Mouse (Mus musculus) embryonic facial prominence, embryonic 15.5 days (tissue): ENCODE measurements around the gene Hist1h1e. TPM values are rescaled to one million over a fixed set of nuclear protein-coding genes. Genes with fewer than 3 reads are reported as not detected.
"Not testable (repeated sequence)": the region's sequence is repeated elsewhere in the genome, so short reads cannot be mapped to it uniquely, and the experiment has no call there.

Source experiments
- ATAC-seq: fragments of 200-750 bp; cut with Nextera tagmentation; 2 replicates; pipeline ENCODE4 v1.8.0; 2017; ENCODE audit warnings: low read depth, moderate TSS enrichment; ENCODE audit not compliant: insufficient number of reproducible peaks, low FRiP score, low TSS enrichment
- H3K27ac ChIP-seq: fragments of 300-500 bp; sonication (generic); replicated peaks from 2 replicates; pipeline ENCODE4 v1.5.1; 2015; ENCODE audit warnings: mild to moderate bottlenecking, inconsistent platforms
- H3K27me3 ChIP-seq: fragments of 300-500 bp; sonication (generic); 2 replicates; pipeline ENCODE4 v1.6.1; 2015; ENCODE audit warnings: inconsistent platforms
- H3K36me3 ChIP-seq: fragments of 300-500 bp; sonication (generic); 2 replicates; pipeline ENCODE4 v1.6.1; 2015; ENCODE audit warnings: mild to moderate bottlenecking, inconsistent platforms
- H3K4me1 ChIP-seq: fragments of 300-500 bp; sonication (generic); 2 replicates; pipeline ENCODE4 v1.6.1; 2015; ENCODE audit warnings: inconsistent platforms
- H3K4me2 ChIP-seq: fragments of 300-500 bp; sonication (generic); replicated peaks from 2 replicates; pipeline ENCODE4 v1.6.1; 2015; ENCODE audit warnings: mild to moderate bottlenecking, inconsistent platforms
- H3K4me3 ChIP-seq: fragments of 300-500 bp; sonication (generic); replicated peaks from 2 replicates; pipeline ENCODE4 v1.5.1; 2015; ENCODE audit warnings: mild to moderate bottlenecking, inconsistent platforms
- H3K9ac ChIP-seq: fragments of 300-500 bp; sonication (generic); 2 replicates; pipeline ENCODE4 v1.6.1; 2015; ENCODE audit warnings: inconsistent platforms
- H3K9me3 ChIP-seq: fragments of 300-500 bp; sonication (generic); replicated peaks from 2 replicates; pipeline ENCODE4 v1.6.1; 2016; ENCODE audit warnings: inconsistent platforms
- WGBS: fragments of 180-500 bp; shearing (Covaris S2); methylation state at CpG from one replicate; pipeline ENCODE4 v1.1.7; 2015; 5-methylcytosine and 5-hydroxymethylcytosine counted together
- polyA plus RNA-seq: library from polyadenylated mRNA; unstranded; fragments of >200 nt; fragmentation: Nextera tagmentation; extraction: Ambion mirVana; gene quantifications from 2 replicates; pipeline ENCODE4 v1.2.1, GENCODE M21; 2015

The Hist1h1e gene
- polyA plus RNA-seq, 1 experiment from 2014 or later, result 14.7 TPM

GRCm38 (mm10) chr13:23591206-23591605, 31.2 kb downstream of the Hist1h1e start:
- no peaks in the 10 kb centered on the region for H3K36me3 ChIP-seq
- H3K4me3 ChIP-seq, result no peak overlapping the region
- H3K9ac ChIP-seq, result no peak overlapping the region
- no peak for ATAC-seq
- H3K27ac ChIP-seq, result no peak overlapping the region
- H3K27me3 ChIP-seq, result no peaks in the 10 kb centered on the region
- no peaks in the 10 kb centered on the region for H3K9me3 ChIP-seq
- 91% methylated on average over 7 of the region's 7 CpGs for WGBS
- no peak overlapping the region for H3K4me2 ChIP-seq
- peaks cover 3% of the 10 kb centered on the region; the same call in 1 of the 2 replicates for H3K4me1 ChIP-seq

- no peak for ATAC-seq
- Histone ChIP-seq H3K4me1 (peaks cover 24% of the 10 kb centered on the region), H3K27ac (peak overlapping the region; percentile 91), H3K27me3 (no peaks in the 10 kb centered on the region), H3K4me2 (peak overlapping the region; percentile 72), H3K9me3 (no peaks in the 10 kb centered on the region), H3K36me3 (no peaks in the 10 kb centered on the region), H3K4me3 (peak overlapping the region; percentile 50), H3K9ac (peak overlapping the region; percentile 42)
- 5% methylated on average over 1 of the region's 1 CpGs for WGBS
Measured at GRCm38 (mm10) chr13:23586940-23587225, 35.5 kb downstream of the Hist1h1e start.

DNA sequence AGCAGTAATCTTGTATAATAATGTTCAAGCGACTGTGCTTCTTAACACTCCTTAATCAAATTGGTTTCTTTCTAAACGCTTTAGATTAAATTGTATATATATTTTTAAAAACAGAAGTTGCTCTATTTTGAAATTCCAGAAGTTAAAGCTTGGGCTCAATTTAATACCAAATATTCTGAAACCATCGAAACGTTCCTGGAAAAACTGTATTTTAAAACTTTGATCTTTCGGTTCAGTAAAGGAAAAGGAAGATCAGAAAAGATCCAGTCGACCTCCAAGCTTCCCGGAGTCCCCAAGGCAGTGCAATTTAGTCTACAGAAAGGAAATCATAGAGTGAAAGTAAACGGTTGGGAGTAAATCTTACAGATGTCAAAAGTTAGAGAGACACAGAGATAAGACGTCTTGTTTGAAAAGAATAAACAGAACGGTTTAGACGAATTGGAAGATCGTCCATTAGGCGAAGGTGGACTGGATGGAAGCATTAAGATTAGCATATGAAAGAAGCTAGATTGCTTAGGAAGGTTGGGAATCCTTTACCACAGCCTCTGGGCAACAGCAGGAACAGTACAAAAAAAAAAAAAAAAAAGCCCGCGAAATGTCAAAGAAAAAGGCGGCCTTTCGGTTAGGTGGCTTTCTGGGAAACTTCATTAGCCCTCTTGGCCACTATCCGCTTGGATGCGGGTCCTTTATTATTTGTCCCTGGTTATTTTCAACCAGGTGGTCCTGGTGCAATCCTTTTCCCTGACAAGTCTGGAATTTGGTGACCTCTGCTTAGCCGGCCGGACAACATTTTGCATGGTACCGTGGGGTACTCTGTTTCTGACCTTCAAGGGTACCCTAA, 36.0 kb downstream of the Hist1h1e start:
- Histone ChIP-seq H3K36me3 (no peaks in the 10 kb centered on the region), H3K4me1 (peaks cover 25% of the 10 kb centered on the region), H3K9ac (peak overlapping the region; percentile 42), H3K9me3 (no peaks in the 10 kb centered on the region), H3K27ac (peak overlapping the region; percentile 91), H3K4me2 (peak overlapping the region; percentile 72), H3K27me3 (no peaks in the 10 kb centered on the region), H3K4me3 (peak overlapping the region; percentile 50)
- 2% methylated on average over 22 of the region's 22 CpGs for WGBS
- no peak for ATAC-seq

DNA sequence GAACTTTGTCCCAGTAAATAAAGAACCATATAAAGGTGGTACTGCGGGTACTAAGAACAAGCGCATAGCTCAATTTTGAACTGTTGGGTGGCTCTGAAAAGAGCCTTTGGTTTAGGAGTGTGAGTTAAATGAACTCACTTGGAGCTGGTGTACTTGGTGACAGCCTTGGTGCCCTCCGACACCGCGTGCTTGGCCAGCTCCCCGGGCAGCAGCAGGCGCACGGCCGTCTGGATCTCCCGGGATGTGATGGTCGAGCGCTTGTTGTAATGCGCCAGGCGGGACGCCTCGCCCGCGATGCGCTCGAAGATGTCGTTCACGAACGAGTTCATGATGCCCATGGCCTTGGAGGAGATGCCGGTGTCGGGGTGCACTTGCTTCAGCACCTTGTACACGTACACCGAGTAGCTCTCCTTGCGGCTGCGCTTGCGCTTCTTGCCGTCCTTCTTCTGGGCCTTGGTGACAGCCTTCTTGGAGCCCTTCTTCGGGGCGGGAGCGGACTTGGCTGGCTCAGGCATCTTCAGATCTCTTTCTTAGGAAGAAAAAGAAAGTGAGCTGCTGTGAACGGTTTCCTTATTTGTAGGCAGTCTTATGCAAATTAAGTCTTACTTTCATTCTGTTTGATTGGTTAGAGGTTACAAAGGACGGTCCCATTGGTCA, 36.8 kb downstream of the Hist1h1e start:
- H3K4me3 ChIP-seq, result peak overlapping the region; percentile 50
- H3K4me1 ChIP-seq, result peaks cover 29% of the 10 kb centered on the region
- WGBS, result under 1% methylated on average over 21 of the region's 36 CpGs
- H3K9ac ChIP-seq, result peak overlapping the region; percentile 52
- H3K36me3 ChIP-seq, H3K27me3 ChIP-seq, H3K9me3 ChIP-seq: not testable (repeated sequence)
- H3K4me2 ChIP-seq, result peak overlapping the region; percentile 72
- peak; percentile 88 for ATAC-seq
- H3K27ac ChIP-seq, result peak overlapping the region; percentile 97

GRCm38 (mm10) chr13:23585029-23585441, 37.3 kb downstream of the Hist1h1e start:
- H3K27me3 ChIP-seq, result no peaks in the 10 kb centered on the region
- H3K9ac ChIP-seq, result peak overlapping the region; percentile 52
- peak overlapping the region; percentile 97 for H3K27ac ChIP-seq
- no peaks in the 10 kb centered on the region for H3K36me3 ChIP-seq
- H3K4me3 ChIP-seq, result peak overlapping the region; percentile 50
- no peak for ATAC-seq
- H3K4me2 ChIP-seq, result peak overlapping the region; percentile 72
- WGBS, result under 1% methylated on average over 21 of the region's 21 CpGs
- H3K4me1 ChIP-seq, result peaks cover 29% of the 10 kb centered on the region
- no peaks in the 10 kb centered on the region for H3K9me3 ChIP-seq

- Histone ChIP-seq H3K4me2 (peak overlapping the region; percentile 72), H3K4me1 (peaks cover 29% of the 10 kb centered on the region), H3K27me3 (no peaks in the 10 kb centered on the region), H3K27ac (peak overlapping the region; percentile 97), H3K9me3 (no peaks in the 10 kb centered on the region), H3K36me3 (no peaks in the 10 kb centered on the region), H3K9ac (no peak overlapping the region), H3K4me3 (peak overlapping the region; percentile 50)
- no peak for ATAC-seq
Measured at GRCm38 (mm10) chr13:23584331-23584730, 38.0 kb downstream of the Hist1h1e start.

GRCm38 (mm10) chr13:23583387-23584068, 38.8 kb downstream of the Hist1h1e start:
- H3K4me2 ChIP-seq, result 0 out of 2 replicates have a peak overlapping the region, but pooled peaks have one; percentile 10

GRCm38 (mm10) chr13:23582219-23583056, 39.9 kb downstream of the Hist1h1e start:
- Histone ChIP-seq H3K36me3 (no peaks in the 10 kb centered on the region), H3K27me3 (no peaks in the 10 kb centered on the region), H3K9me3 (no peaks in the 10 kb centered on the region), H3K27ac (peak overlapping the region; percentile 97), H3K4me1 (peaks cover 29% of the 10 kb centered on the region), H3K9ac (peak overlapping the region; percentile 31; the same call in 1 of the 2 replicates), H3K4me3 (peak overlapping the region; percentile 53), H3K4me2 (peak overlapping the region; percentile 59)
- 6% methylated on average over 6 of the region's 6 CpGs for WGBS
- no peak for ATAC-seq

More at GRCm38 (mm10) chr13:23583387-23584068, 38.8 kb downstream of the Hist1h1e start:
- H3K4me3 ChIP-seq, result 0 out of 2 replicates have a peak overlapping the region, but pooled peaks have one; percentile 1
- peak overlapping the region; percentile 97 for H3K27ac ChIP-seq
- H3K36me3 ChIP-seq, result no peaks in the 10 kb centered on the region
- no peaks in the 10 kb centered on the region for H3K9me3 ChIP-seq
- no peak overlapping the region for H3K9ac ChIP-seq
- H3K27me3 ChIP-seq, result no peaks in the 10 kb centered on the region
- H3K4me1 ChIP-seq, result peaks cover 29% of the 10 kb centered on the region
- no peak for ATAC-seq

- under 1% methylated on average over 43 of the region's 43 CpGs for WGBS
- peak within 1 kb of the TSS; percentile 97 for H3K27ac ChIP-seq
- no peaks in the 10 kb centered on the region for H3K9me3 ChIP-seq
- peaks cover 36% of the 10 kb centered on the region for H3K4me1 ChIP-seq
- peak within 1 kb of the TSS; percentile 59 for H3K4me2 ChIP-seq
- H3K9ac ChIP-seq, result peak within 1 kb of the TSS; percentile 31; the same call in 1 of the 2 replicates
- H3K27me3 ChIP-seq, result no peaks in the 10 kb centered on the region
- H3K4me3 ChIP-seq, result peak within 1 kb of the TSS; percentile 53
- H3K36me3 ChIP-seq, result no peaks in the 10 kb centered on the region
- peak; percentile 90 for ATAC-seq
Measured at GRCm38 (mm10) chr13:23581408-23582218, 40.7 kb downstream of the Hist1h1e start, which contains the start of gene Hist1h4d. Gene Hist1h4d (plus strand): TSS chr13:23581598.

DNA sequence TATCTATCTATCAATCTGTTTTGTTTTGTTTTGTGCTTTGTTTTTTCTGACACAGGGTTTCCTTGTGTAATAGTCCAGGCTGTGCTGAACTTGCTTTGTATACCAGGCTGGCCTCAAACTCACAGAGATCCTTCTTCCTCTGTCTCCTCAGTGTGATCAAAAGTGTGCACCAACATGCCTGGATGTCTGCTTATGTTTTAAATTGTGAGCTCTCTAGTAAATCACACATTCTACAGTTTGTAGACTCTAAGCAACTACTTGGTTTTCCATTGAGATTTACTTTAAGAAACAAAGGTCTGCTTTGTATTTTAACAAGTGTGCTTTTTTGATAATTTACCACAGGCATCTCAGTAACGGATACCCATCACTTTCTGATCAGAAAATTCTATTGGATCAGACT, 44.5 kb downstream of the Hist1h1e start:
- no peak overlapping the region for H3K27ac ChIP-seq
- no peaks in the 10 kb centered on the region for H3K27me3 ChIP-seq
- no peak for ATAC-seq
- peaks cover 33% of the 10 kb centered on the region for H3K4me1 ChIP-seq
- 80% methylated on average over 1 of the region's 1 CpGs for WGBS
- H3K9me3 ChIP-seq, result no peaks in the 10 kb centered on the region
- H3K9ac ChIP-seq, result no peak overlapping the region
- H3K36me3 ChIP-seq, result no peaks in the 10 kb centered on the region
- H3K4me2 ChIP-seq, result no peak overlapping the region
- no peak overlapping the region for H3K4me3 ChIP-seq
